Mouse (Mus musculus) midbrain, embryonic 11.5 days (tissue): Measurements from ENCODE around the gene Sf3a1. TPM values are rescaled to one million over a fixed set of nuclear protein-coding genes. Genes with fewer than 3 reads are reported as not detected.

Experiments
- ATAC-seq: fragments of 200-750 bp; cut with Nextera tagmentation; 2 replicates; pipeline ENCODE4 v1.8.0; 2017; ENCODE audit warnings: moderate TSS enrichment, moderate library complexity; ENCODE audit not compliant: low FRiP score
- DNase-seq: peaks from one replicate; pipeline ENCODE4 v3.0.0; 2015; ENCODE audit warnings: low spot score; ENCODE audit errors: missing footprints
- H3K27ac ChIP-seq: fragments of 300-500 bp; sonication (generic); 2 replicates; pipeline ENCODE4 v1.5.1; 2014; ENCODE audit warnings: low read depth, low read length
- H3K27me3 ChIP-seq: fragments of 300-500 bp; sonication (generic); 2 replicates; pipeline ENCODE4 v1.6.1; 2014; ENCODE audit warnings: mild to moderate bottlenecking, low read length, moderate library complexity, mixed read lengths; ENCODE audit not compliant: control insufficient read depth, insufficient read depth
- H3K36me3 ChIP-seq: fragments of 300-500 bp; sonication (generic); 2 replicates; pipeline ENCODE4 v1.6.1; 2014; ENCODE audit warnings: mild to moderate bottlenecking, low read length, moderate library complexity, mixed read lengths; ENCODE audit not compliant: control insufficient read depth, insufficient read depth
- H3K4me1 ChIP-seq: fragments of 300-500 bp; sonication (generic); 2 replicates; pipeline ENCODE4 v1.6.1; 2014; ENCODE audit warnings: low read length; ENCODE audit not compliant: control insufficient read depth, insufficient read depth
- H3K4me2 ChIP-seq: fragments of 300-500 bp; sonication (generic); 2 replicates; pipeline ENCODE4 v1.6.1; 2014; ENCODE audit warnings: mild to moderate bottlenecking, moderate library complexity
- H3K4me3 ChIP-seq: fragments of 300-500 bp; sonication (generic); 2 replicates; pipeline ENCODE4 v1.5.1; 2014; ENCODE audit warnings: low read depth, low read length
- H3K9ac ChIP-seq: fragments of 300-500 bp; sonication (generic); 2 replicates; pipeline ENCODE4 v1.6.1; 2014; ENCODE audit warnings: low read length
- H3K9me3 ChIP-seq: fragments of 300-500 bp; sonication (generic); 2 replicates; pipeline ENCODE4 v1.6.1; 2016; ENCODE audit warnings: low read length; ENCODE audit not compliant: control insufficient read depth
- WGBS: fragments of 180-500 bp; shearing (Covaris S2); extraction: QIAGEN DNeasy Blood & Tissue Kit; methylation state at CpG from one replicate; pipeline ENCODE4 v1.1.7; 2014; 5-methylcytosine and 5-hydroxymethylcytosine counted together
- polyA plus RNA-seq: library from polyadenylated mRNA; unstranded; fragments of >200 nt; fragmentation: Nextera tagmentation; extraction: Ambion mirVana; gene quantifications from 2 replicates; pipeline ENCODE4 v1.2.1, GENCODE M21; 2014

The Sf3a1 gene
- polyA plus RNA-seq, 1 experiment from 2014 or later = 93.6 TPM

DNA sequence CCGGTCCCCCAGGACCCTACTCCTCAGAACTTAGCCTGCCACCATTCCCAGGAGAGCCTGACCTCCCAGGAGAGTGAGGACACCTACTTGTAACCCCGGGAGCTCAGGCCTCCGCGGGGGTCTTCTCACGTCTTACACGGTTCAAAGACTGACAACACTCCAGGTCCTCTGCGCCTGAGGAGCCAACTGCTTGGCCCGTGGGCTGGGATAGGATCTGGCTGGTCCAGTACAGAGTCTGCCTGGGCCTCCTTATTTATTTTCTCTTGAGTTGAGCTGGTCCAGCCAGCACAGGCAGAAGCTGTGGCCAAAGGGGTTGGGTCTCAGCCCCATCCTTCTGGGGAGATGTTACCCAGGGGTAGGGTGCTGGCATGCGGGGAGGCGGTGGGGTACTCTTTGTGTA is 54.9 kb downstream of the Sf3a1 start:
- no peak for ATAC-seq

GRCm38 (mm10) chr11:4216248-4217000 is 56.3 kb downstream of the Sf3a1 start:
- Histone ChIP-seq H3K4me3 (no peak overlapping the region), H3K4me2 (no peak overlapping the region), H3K27ac (no peak overlapping the region), H3K36me3 (peaks cover 4% of the 10 kb centered on the region; the same call in 1 of the 2 replicates), H3K4me1 (peaks cover 5% of the 10 kb centered on the region; the same call in 1 of the 2 replicates), H3K27me3 (peaks cover 18% of the 10 kb centered on the region), H3K9me3 (no peaks in the 10 kb centered on the region), H3K9ac (no peak overlapping the region)
- WGBS = 83% methylated on average over 9 of the region's 9 CpGs
- ATAC-seq (no peak), DNase-seq (no peak)

More for the DNA sequence above, 54.9 kb downstream of the Sf3a1 start:
- Histone ChIP-seq H3K4me3 (no peak overlapping the region), H3K36me3 (peaks cover 4% of the 10 kb centered on the region; the same call in 1 of the 2 replicates), H3K4me1 (peaks cover 5% of the 10 kb centered on the region; the same call in 1 of the 2 replicates), H3K4me2 (no peak overlapping the region), H3K27me3 (peaks cover 18% of the 10 kb centered on the region), H3K27ac (no peak overlapping the region), H3K9ac (no peak overlapping the region), H3K9me3 (no peaks in the 10 kb centered on the region)
- 84% methylated on average over 10 of the region's 10 CpGs for WGBS
- DNase-seq = no peak

DNA sequence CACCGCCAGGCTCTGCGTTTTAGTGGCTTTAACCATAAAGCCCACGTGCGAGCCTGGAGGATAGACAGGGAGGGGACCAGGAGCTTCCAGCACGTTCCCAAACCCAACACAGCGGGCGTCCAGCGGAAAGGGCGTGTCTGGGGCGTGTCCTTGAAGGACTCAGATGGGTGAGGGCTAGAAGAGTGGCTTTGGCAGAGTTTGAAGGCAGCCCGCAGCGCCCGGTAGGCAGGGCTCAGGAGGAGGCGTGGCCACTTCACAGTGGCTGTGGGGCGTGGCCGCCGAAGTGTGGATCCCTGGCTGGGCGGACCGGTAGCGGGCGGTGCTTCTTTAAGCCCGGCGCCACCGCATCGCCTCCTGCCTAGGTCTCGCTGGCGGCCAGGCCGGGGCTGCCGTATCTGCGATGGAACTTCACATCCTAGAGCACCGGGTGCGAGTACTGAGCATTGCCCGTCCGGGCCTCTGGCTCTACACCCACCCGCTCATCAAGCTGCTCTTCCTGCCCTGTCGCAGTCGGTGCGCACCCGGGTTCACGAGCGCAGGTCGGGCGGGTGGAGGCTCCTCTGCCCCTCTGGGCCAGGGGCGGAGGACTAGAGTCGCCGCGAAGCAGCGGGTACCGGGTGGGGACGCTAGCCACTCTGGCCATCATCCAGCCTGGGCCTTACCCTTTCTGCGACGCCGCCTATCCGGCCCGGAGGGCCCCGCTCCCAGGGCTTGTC is 57.9 kb downstream of the Sf3a1 start, which contains the start of gene Castor1:
Castor1 (plus strand) TSS at position 312 of the 716 bp plus-strand sequence.
- ATAC-seq (peak; percentile 86), DNase-seq (peak; percentile 95)
- Histone ChIP-seq H3K27ac (no peak within 1 kb of the TSS), H3K4me2 (peak within 1 kb of the TSS; percentile 68), H3K4me3 (peak within 1 kb of the TSS; percentile 28), H3K27me3 (peaks cover 18% of the 10 kb centered on the region), H3K9ac (peak within 1 kb of the TSS; percentile 35; the same call in 1 of the 2 replicates), H3K36me3 (peaks cover 4% of the 10 kb centered on the region; the same call in 1 of the 2 replicates), H3K9me3 (no peaks in the 10 kb centered on the region), H3K4me1 (peaks cover 5% of the 10 kb centered on the region; the same call in 1 of the 2 replicates)
- 3% methylated on average over 56 of the region's 56 CpGs for WGBS

GRCm38 (mm10) chr11:4218637-4219036 is 58.5 kb downstream of the Sf3a1 start:
- peak overlapping the region; percentile 35; the same call in 1 of the 2 replicates for H3K9ac ChIP-seq
- peaks cover 5% of the 10 kb centered on the region; the same call in 1 of the 2 replicates for H3K4me1 ChIP-seq
- H3K4me3 ChIP-seq = peak overlapping the region; percentile 28
- H3K4me2 ChIP-seq = peak overlapping the region; percentile 68
- no peaks in the 10 kb centered on the region for H3K9me3 ChIP-seq
- no peak overlapping the region for H3K27ac ChIP-seq
- ATAC-seq = no peak
- peaks cover 4% of the 10 kb centered on the region; the same call in 1 of the 2 replicates for H3K36me3 ChIP-seq
- WGBS = 3% methylated on average over 6 of the region's 6 CpGs
- peak; percentile 90 for DNase-seq
- peaks cover 18% of the 10 kb centered on the region for H3K27me3 ChIP-seq

- H3K27me3 ChIP-seq = peaks cover 18% of the 10 kb centered on the region
- H3K9me3 ChIP-seq = no peaks in the 10 kb centered on the region
- peaks cover 5% of the 10 kb centered on the region; the same call in 1 of the 2 replicates for H3K4me1 ChIP-seq
- H3K9ac ChIP-seq = no peak overlapping the region
- ATAC-seq = no peak
- peaks cover 4% of the 10 kb centered on the region; the same call in 1 of the 2 replicates for H3K36me3 ChIP-seq
- DNase-seq = no peak
- WGBS = 7% methylated on average over 2 of the region's 2 CpGs
- no peak overlapping the region for H3K4me3 ChIP-seq
- no peak overlapping the region for H3K27ac ChIP-seq
- no peak overlapping the region for H3K4me2 ChIP-seq
These were observed 59.2 kb downstream of the Sf3a1 start for GRCm38 (mm10) chr11:4219317-4219751.

GRCm38 (mm10) chr11:4219908-4220307 is 59.8 kb downstream of the Sf3a1 start:
- H3K9me3 ChIP-seq = no peaks in the 10 kb centered on the region
- 69% methylated on average over 9 of the region's 9 CpGs for WGBS
- ATAC-seq = no peak

DNA sequence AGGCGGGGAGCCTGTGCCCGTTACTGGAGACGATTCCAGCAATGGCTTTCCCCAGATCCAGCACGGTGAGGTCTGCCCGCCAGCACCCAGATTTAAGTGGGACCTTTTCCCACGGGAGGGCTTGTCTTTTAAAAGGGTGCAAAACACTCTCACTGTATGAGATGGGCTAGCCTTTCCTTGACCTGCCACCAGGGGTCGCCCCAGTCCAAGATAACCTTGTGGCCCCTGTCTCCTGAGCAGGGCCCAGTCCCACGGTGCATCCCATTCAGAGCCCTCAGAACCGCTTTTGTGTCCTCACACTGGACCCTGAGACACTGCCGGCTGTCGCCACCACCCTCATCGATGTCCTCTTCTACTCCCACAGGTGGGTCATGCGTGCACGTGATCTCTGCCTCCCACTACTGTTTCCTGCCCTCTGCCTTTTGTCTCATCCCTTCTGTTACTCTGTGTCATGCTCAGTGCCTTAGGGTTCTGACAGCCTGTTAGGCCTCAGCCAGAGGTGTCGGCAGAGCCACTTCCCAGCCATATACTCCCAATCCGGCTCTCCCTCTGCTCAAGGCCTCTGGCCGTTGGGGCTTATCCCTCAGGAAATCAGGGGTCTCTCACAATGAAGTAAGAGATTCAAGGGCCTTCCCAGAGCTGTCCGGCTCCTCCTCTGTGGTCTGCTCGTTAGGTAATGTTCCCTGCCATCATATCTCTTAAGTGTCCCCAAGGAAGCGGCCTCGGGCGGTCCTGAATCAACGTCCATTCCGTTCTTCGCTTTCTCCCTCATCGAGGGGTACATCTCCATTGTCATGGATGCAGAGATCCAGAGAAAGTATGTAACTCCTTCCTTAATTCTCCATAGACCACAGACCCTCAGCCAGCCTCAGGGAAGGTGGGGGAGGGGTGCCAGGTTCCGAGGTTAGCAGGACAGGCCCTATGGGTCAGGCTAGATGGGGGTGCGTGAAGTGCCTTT is 60.6 kb downstream of the Sf3a1 start:
- peaks cover 5% of the 10 kb centered on the region; the same call in 1 of the 2 replicates for H3K4me1 ChIP-seq
- ATAC-seq (peak; percentile 58; the same call in 1 of the 2 replicates), DNase-seq (peak; percentile 96)
- no peak overlapping the region for H3K27ac ChIP-seq
- H3K9ac ChIP-seq = no peak overlapping the region
- WGBS = 42% methylated on average over 28 of the region's 28 CpGs
- no peaks in the 10 kb centered on the region for H3K9me3 ChIP-seq
- no peaks in the 10 kb centered on the region for H3K36me3 ChIP-seq
- no peak overlapping the region for H3K4me2 ChIP-seq
- H3K4me3 ChIP-seq = no peak overlapping the region
- H3K27me3 ChIP-seq = peaks cover 18% of the 10 kb centered on the region

More at GRCm38 (mm10) chr11:4219908-4220307, 59.8 kb downstream of the Sf3a1 start:
- Histone ChIP-seq H3K4me3 (no peak overlapping the region), H3K4me2 (no peak overlapping the region), H3K9ac (no peak overlapping the region), H3K4me1 (peaks cover 5% of the 10 kb centered on the region; the same call in 1 of the 2 replicates), H3K27ac (no peak overlapping the region), H3K36me3 (peaks cover 1% of the 10 kb centered on the region; the same call in 1 of the 2 replicates), H3K27me3 (peaks cover 18% of the 10 kb centered on the region)
- DNase-seq = no peak
